Mouse (Mus musculus): ENCODE results near the gene Gm36028.

- TF ChIP-seq CTCF (conservative IDR thresholded peaks at IDR 0.05; ENCODE audit: insufficient read depth, insufficient read length, low read depth, low read length), result no peak
- TF ChIP-seq POLR2A (IDR thresholded peaks at IDR 0.05; ENCODE audit: low read depth, low read length), result no peak
These were observed at the start of gene Gm36028 for GRCm38 (mm10) chr16:37861029-37861428.
